Mouse (Mus musculus): ENCODE results near the gene Rnf145. TPM values are rescaled to one million over a fixed set of nuclear protein-coding genes. Genes with fewer than 3 reads are reported as not detected.
"Not testable (repeated sequence)": the region's sequence is repeated elsewhere in the genome, so short reads cannot be mapped to it uniquely, and the experiment has no call there.

Rnf145 gene
- polyA plus RNA-seq, 1 experiment from 2014 or later: 85.7 TPM

- DNase-seq: no peak
These were observed 39.8 kb downstream of the Rnf145 start for GRCm38 (mm10) chr11:44558521-44558920.

DNA sequence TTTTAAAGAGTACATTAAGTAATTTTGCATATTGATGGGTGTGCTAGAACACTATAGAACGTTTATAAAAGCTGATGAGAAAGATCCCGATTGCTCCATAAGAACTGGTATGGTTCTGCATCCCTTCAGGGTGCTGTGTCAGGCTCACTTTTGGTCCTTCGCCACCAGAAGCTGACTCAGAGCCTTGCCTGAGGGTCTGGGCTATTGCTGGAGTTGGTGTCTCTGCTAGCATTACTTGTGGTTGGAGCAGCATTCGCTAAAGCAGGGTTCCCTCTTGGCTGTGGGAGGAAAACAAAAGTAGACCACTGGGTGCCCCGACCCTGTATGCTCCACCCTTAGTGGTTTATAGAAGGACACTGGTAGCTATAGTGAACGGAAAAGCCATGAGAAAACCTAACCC lies 40.7 kb downstream of the Rnf145 start:
- Histone ChIP-seq H3K27ac (ENCODE audit: low read depth) (no peak overlapping the region), H3K27me3 (ENCODE audit: insufficient read depth, low read length) (no peaks in the 10 kb centered on the region), H3K4me1 (ENCODE audit: insufficient read depth) (no peaks in the 10 kb centered on the region), H3K36me3 (ENCODE audit: insufficient read depth) (peaks cover 89% of the 10 kb centered on the region), H3K9me3 (ENCODE audit: low read depth, low read length) (no peaks in the 10 kb centered on the region), H3K9ac (no peak overlapping the region), H3K4me2 (no peak overlapping the region), H3K4me3 (ENCODE audit: low read depth, low read length) (no peak overlapping the region)
- DNase-seq (no peak), ATAC-seq (ENCODE audit: insufficient read depth) (no peak)
- WGBS: 94% methylated on average over 6 of the region's 6 CpGs
- no peak for TF ChIP-seq CTCF (IDR thresholded peaks at IDR 0.05; ENCODE audit: low read depth)

More at GRCm38 (mm10) chr11:44558521-44558920, 39.8 kb downstream of the Rnf145 start:
- ATAC-seq (ENCODE audit: insufficient read depth): no peak
- H3K27ac ChIP-seq (ENCODE audit: low read depth): no peak overlapping the region
- H3K27me3 ChIP-seq (ENCODE audit: insufficient read depth, low read length): no peaks in the 10 kb centered on the region
- no peak overlapping the region for H3K4me3 ChIP-seq (ENCODE audit: low read depth, low read length)
- H3K4me1 ChIP-seq (ENCODE audit: insufficient read depth): no peaks in the 10 kb centered on the region
- no peak for TF ChIP-seq CTCF (IDR thresholded peaks at IDR 0.05; ENCODE audit: low read depth)
- H3K9me3 ChIP-seq (ENCODE audit: low read depth, low read length): no peaks in the 10 kb centered on the region
- no peak overlapping the region for H3K9ac ChIP-seq
- 88% methylated on average over 3 of the region's 3 CpGs for WGBS
- H3K4me2 ChIP-seq: no peak overlapping the region
- H3K36me3 ChIP-seq (ENCODE audit: insufficient read depth): peaks cover 86% of the 10 kb centered on the region

DNA sequence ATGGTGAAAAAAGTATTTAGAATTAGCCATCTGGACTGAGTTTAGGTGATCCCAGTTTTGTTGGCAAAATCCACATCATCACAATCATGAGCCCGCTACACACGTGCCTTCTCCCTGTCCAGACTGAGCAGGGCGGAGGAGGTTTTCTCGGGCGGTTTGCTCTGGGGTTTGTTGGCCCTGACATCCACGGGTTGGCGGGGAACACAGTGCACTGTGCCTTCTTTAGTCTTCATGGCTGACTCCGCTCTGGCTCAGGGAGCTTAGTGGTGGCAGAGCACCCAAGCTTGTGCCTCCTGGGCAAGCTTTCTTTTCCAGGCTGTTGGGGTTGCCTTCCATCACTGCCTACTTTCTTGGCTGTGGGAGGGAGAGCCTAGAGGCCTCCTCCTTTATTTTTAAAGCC lies 41.6 kb downstream of the Rnf145 start:
- WGBS: 88% methylated on average over 8 of the region's 8 CpGs
- Histone ChIP-seq H3K4me2 (no peak overlapping the region), H3K4me1 (ENCODE audit: insufficient read depth) (no peaks in the 10 kb centered on the region), H3K9ac (no peak overlapping the region), H3K27me3 (ENCODE audit: insufficient read depth, low read length) (no peaks in the 10 kb centered on the region), H3K4me3 (ENCODE audit: low read depth, low read length) (no peak overlapping the region), H3K36me3 (ENCODE audit: insufficient read depth) (peaks cover 90% of the 10 kb centered on the region), H3K9me3 (ENCODE audit: low read depth, low read length) (no peaks in the 10 kb centered on the region), H3K27ac (ENCODE audit: low read depth) (no peak overlapping the region)
- TF ChIP-seq CTCF (IDR thresholded peaks at IDR 0.05; ENCODE audit: low read depth): no peak
- no peak for ATAC-seq (ENCODE audit: insufficient read depth)
- no peak for DNase-seq

- Histone ChIP-seq H3K9me3 (ENCODE audit: low read depth, low read length) (no peaks in the 10 kb centered on the region), H3K9ac (no peak overlapping the region), H3K36me3 (ENCODE audit: insufficient read depth) (peaks cover 93% of the 10 kb centered on the region), H3K27ac (ENCODE audit: low read depth) (no peak overlapping the region), H3K4me3 (ENCODE audit: low read depth, low read length) (no peak overlapping the region), H3K4me1 (ENCODE audit: insufficient read depth) (no peaks in the 10 kb centered on the region), H3K27me3 (ENCODE audit: insufficient read depth, low read length) (no peaks in the 10 kb centered on the region), H3K4me2 (no peak overlapping the region)
- 85% methylated on average over 21 of the region's 21 CpGs for WGBS
- ATAC-seq (ENCODE audit: insufficient read depth) (no peak), DNase-seq (no peak)
- TF ChIP-seq CTCF (IDR thresholded peaks at IDR 0.05; ENCODE audit: low read depth): no peak
These were observed 42.8 kb downstream of the Rnf145 start for GRCm38 (mm10) chr11:44561476-44562015.

GRCm38 (mm10) chr11:44562389-44563135 lies 43.8 kb downstream of the Rnf145 start:
- no peak for TF ChIP-seq CTCF (IDR thresholded peaks at IDR 0.05; ENCODE audit: low read depth)
- H3K27me3 ChIP-seq (ENCODE audit: insufficient read depth, low read length): no peaks in the 10 kb centered on the region
- 73% methylated on average over 11 of the region's 12 CpGs for WGBS
- ATAC-seq (ENCODE audit: insufficient read depth) (no peak), DNase-seq (peak; percentile 11)
- H3K9me3 ChIP-seq (ENCODE audit: low read depth, low read length): no peaks in the 10 kb centered on the region
- H3K36me3 ChIP-seq (ENCODE audit: insufficient read depth): peaks cover 92% of the 10 kb centered on the region
- H3K27ac ChIP-seq (ENCODE audit: low read depth): no peak overlapping the region
- no peak overlapping the region for H3K4me2 ChIP-seq
- no peak overlapping the region for H3K4me3 ChIP-seq (ENCODE audit: low read depth, low read length)
- no peaks in the 10 kb centered on the region for H3K4me1 ChIP-seq (ENCODE audit: insufficient read depth)
- no peak overlapping the region for H3K9ac ChIP-seq

- Histone ChIP-seq H3K27me3 (ENCODE audit: insufficient read depth, low read length) (no peaks in the 10 kb centered on the region), H3K9ac (no peak overlapping the region), H3K9me3 (ENCODE audit: low read depth, low read length) (no peaks in the 10 kb centered on the region), H3K4me1 (ENCODE audit: insufficient read depth) (no peaks in the 10 kb centered on the region), H3K4me2 (no peak overlapping the region), H3K4me3 (ENCODE audit: low read depth, low read length) (no peak overlapping the region), H3K36me3 (ENCODE audit: insufficient read depth) (peaks cover 80% of the 10 kb centered on the region), H3K27ac (ENCODE audit: low read depth) (no peak overlapping the region)
- DNase-seq: no peak
- no peak for TF ChIP-seq CTCF (IDR thresholded peaks at IDR 0.05; ENCODE audit: low read depth)
- 84% methylated on average over 12 of the region's 12 CpGs for WGBS
- peak; percentile 29; the same call in 1 of the 2 replicates for ATAC-seq (ENCODE audit: insufficient read depth)
These were observed 45.6 kb downstream of the Rnf145 start for GRCm38 (mm10) chr11:44564245-44564864.

DNA sequence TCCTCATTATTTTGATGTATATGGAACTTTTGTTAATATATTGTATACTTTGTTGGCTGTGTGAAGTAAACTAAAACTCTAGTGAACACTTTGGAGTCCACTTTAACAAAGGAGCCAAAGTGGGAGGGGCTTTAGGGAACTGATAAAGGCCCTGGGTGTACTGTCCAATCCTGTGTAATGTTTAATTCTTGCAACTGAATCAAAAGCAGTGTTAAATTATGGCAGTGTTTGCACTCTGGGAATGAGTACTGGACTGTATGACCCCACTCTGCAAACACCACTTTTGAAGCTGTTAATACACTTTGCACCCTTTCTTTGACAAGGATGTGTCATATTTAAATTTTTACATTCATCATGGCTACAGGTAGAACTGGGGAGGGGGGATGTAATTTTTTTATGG lies 46.2 kb downstream of the Rnf145 start:
- H3K9me3 ChIP-seq (ENCODE audit: low read depth, low read length): no peaks in the 10 kb centered on the region
- H3K9ac ChIP-seq: no peak overlapping the region
- H3K27ac ChIP-seq (ENCODE audit: low read depth): no peak overlapping the region
- peaks cover 78% of the 10 kb centered on the region for H3K36me3 ChIP-seq (ENCODE audit: insufficient read depth)
- H3K4me3 ChIP-seq (ENCODE audit: low read depth, low read length): no peak overlapping the region
- no peak overlapping the region for H3K4me2 ChIP-seq
- DNase-seq: no peak
- 0 out of 2 replicates have a peak, but pooled peaks have one; percentile 30 for ATAC-seq (ENCODE audit: insufficient read depth)
- no peak for TF ChIP-seq CTCF (IDR thresholded peaks at IDR 0.05; ENCODE audit: low read depth)
- H3K27me3 ChIP-seq (ENCODE audit: insufficient read depth, low read length): no peaks in the 10 kb centered on the region
- no peaks in the 10 kb centered on the region for H3K4me1 ChIP-seq (ENCODE audit: insufficient read depth)

- H3K27ac ChIP-seq (ENCODE audit: low read depth); H3K9me3 ChIP-seq (ENCODE audit: low read depth, low read length); DNase-seq; H3K4me1 ChIP-seq (ENCODE audit: insufficient read depth); H3K9ac ChIP-seq; H3K4me3 ChIP-seq (ENCODE audit: low read depth, low read length); ATAC-seq (ENCODE audit: insufficient read depth); H3K4me2 ChIP-seq; H3K27me3 ChIP-seq (ENCODE audit: insufficient read depth, low read length): not testable (repeated sequence)
- peaks cover 27% of the 10 kb centered on the region; the same call in 1 of the 2 replicates for H3K36me3 ChIP-seq (ENCODE audit: insufficient read depth)
- WGBS: 94% methylated on average over 4 of the region's 4 CpGs
These were observed 51.6 kb downstream of the Rnf145 start for GRCm38 (mm10) chr11:44570336-44570735.

Measured in lung, embryonic 14.5 days (tissue).